Mouse (Mus musculus) ZHBTc4 (cell line): Measurements from ENCODE around the gene Slit3.

ENCODE experiments used
- DNase-seq: peaks from one replicate; pipeline ENCODE4 v3.0.0-alpha.2; 2011; ENCODE audit warnings: low read depth, low spot score

Slit3 gene

DNA sequence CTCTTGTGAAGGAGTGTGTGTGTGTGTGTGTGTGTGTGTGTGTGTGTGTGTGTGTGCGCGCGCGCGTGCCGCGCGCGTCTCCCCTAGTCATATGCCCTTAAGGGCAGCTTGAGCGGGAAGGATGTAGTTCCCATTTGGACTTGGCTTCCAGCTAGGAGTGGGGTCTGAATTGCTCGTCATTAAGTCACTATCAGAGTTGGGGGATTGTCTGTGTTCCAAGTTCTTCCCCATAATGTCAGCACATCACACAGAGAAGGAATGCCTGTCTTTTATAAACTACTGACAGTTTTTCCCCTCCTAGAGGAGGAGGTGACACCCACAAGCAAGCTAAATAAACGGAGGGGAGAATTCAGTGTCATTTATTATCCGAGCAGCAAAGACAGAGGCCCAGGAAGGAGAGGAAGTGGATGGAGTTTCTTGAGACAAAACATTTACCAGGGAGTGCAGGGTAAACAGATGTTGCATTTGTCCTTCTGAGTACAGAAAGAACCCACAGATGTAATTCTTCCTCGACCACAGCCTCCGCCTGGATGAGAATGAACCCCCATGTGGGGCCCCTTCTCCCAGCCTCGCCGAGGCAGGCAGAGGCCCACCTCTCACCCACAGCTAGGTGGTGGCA, 3.6 kb downstream of the Slit3 start:
- no peak for DNase-seq

DNA sequence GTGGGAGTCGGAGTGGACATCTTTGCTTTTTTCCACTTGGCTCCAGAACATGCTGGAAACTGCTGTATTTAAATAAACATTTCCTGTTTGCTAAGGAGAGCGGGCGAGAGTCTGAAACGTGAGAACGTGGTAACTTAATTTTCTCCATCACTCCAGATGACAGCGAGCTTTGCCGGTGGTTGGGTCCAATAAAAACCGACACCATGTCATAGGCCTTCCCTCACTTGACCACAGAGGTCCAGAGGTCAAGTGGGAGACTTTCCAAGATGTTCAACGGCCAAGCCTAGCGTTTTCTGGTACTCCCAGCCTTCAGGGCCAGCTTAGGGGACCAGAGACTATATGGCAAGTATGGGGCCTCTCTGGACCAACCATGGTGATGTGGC, 4.1 kb downstream of the Slit3 start:
- no peak for DNase-seq

DNA sequence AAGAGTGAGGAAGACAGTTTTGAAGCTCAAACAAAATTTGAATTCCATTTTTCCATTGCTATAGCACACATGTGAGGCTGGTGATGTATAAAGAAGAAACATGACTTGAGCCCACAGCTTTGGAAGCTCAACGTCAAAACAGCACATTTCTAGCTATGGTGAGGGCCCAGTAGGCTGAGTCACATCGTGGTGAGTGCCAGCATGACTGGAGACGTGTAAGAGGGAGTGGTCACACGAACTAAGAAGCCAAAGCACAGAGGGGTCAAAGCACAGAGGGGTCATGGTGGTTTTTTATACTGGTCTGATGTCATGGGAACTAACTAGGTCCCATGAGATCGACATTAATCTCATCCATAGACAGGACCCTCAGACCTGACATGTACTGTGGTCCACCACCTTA, 10.7 kb downstream of the Slit3 start:
- DNase-seq, result no peak

DNA sequence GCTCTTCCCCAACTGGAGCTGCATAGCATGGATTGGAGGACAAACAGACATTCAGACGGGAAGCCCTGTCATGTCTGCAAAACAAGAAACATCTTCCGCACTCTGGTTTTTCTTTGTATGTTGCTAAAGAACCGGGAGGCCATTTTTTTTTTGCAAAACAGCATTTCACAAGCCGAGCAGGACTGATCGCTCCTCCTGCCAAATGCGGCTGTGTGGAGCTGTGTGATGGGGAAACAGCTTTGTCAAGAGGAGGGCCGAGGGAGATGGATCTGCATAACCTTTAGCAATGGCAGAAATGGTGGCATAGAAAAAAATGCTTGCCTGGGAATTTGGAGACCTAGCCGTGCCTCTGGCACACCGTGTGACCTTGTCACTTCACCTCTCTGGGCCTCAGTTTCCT, 15.6 kb downstream of the Slit3 start:
- no peak for DNase-seq

DNA sequence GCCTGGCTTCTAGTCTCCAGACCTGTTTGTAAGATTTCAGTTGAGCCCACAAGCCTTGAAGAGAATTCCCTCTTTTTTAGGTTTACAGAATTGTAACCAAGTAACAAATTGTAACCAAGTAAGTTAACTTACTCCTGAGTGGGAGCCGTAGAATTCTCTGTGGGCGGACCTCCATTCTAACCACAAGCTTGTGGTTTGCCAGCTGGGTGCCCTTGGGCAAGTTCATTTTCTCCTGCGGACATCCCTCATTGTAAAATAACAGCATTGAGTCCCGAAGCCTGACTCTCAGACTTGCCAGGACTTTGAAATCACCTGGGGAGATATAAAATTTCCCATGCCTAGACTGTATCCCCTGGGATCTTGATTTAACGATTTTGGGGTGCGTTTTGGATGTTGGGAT, 19.1 kb downstream of the Slit3 start:
- no peak for DNase-seq

DNA sequence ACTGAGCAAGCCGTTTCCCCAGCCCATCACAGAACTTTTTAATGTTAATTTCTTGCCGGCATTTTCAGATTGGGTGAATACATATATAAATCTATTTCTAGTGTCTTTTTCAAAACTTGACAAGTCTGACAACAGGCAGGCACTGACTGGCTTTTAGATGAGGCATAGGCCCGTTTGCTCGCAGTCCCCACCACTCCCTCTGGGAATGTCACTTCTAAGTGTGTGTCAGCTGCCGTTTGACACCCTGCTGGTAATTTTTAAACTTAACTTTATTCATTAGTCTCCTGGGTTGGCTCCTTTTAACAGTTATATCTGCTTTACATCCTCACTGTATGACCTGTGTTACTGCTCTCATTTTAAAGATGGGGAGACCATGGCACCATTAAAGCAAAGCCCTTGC, 21.2 kb downstream of the Slit3 start:
- DNase-seq, result no peak

DNA sequence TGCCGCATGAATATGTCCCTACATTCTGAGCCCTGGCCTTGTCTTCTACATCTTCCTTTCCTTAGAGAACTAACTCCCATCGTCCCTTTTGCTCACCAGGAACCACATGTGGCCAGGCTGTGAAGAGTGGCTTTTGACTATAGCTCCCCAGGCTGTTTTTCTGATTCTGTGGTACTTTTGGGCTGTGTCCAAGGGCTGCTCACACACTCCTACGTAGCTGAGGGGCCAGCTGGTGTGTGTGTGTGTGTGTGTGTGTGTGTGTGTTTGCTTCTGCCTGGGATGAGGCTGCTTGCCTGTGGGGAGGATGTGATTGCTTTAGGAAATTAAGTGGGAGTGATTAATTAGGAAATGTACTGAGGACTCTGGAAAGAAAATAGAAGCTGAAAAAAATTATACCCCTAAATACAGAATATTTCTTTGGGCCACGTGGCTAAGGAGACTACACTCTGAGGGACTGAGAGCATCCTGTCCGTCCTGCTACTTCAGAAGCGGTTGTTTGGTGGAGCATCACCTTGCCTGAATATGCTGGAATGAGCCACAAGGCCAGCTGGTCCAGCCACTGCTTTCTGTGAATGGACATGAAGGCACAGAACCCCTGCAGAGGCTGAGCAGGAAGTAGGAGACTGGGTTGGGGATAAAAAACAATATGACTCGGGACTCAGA, 21.8 kb downstream of the Slit3 start:
- DNase-seq, result no peak

DNA sequence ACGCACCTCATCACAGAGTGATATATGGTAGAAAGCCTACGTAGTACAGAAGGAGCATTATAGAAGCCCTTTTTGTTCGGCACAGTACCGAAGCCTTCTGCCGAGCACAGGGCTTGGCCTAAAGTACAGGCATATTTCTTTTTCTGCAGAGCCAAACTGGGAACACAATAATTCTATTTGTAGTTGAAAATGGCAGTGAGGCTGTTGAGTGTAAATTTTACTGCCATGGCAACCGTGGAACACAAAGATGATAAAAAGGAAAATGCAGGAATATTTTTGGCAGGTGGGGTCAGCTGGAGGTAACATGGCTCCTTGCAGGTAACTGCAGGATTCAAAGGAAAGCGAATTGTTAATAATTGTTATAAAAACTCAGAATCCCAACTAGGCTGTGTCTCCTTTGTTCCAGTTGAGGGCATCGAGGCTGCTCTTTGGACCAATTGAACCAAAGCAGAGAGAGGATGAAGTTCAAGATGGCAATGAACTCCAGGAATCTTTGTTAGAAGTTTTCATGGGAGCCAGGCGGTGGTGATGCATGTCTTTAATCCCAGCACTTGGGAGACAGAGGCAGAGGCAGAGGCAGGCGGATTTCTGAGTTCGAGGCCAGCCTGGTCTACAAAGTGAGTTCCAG, 26.9 kb downstream of the Slit3 start:
- no peak for DNase-seq

DNA sequence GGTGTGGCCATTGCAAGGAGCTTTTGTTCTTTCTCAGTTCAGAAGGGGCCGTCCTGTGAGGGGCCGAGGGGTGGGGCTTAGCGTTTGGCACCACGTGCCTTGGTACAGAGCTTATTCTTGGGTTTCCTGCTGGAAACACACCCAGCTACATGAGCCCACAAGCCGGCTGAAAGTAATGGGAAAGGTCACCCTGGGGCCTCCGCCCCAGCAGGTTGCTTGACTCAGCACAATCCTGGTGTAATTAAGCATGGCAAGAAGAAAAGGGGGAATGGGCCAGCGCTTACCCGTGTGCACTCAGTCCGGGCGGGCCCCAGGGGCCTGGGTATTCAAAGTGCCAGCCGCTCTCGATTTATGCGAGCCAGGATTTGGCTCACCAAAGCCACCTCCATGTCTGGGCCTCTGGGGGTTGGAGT, 30.5 kb downstream of the Slit3 start:
- peak; percentile 80 for DNase-seq

DNA sequence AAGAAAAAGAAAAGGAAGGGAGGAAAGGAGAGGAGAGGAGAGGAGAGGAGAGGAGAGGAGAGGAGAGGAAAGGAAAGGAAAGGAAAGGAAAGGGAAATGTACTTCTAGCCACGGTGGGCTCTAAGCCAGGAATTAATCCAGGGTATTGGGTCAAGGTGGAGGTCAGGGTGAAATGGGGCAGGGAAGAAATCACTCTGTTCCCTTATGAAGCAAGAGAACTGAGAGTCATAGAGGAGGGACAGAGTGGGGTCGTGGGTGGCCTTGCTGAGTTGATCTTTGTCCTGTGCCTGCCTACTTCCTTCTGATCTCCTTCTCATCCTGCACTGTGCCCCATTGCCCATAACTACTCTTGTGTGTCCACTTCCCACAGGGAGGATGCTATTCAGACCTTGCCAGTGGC, 31.9 kb downstream of the Slit3 start:
- DNase-seq, result no peak

DNA sequence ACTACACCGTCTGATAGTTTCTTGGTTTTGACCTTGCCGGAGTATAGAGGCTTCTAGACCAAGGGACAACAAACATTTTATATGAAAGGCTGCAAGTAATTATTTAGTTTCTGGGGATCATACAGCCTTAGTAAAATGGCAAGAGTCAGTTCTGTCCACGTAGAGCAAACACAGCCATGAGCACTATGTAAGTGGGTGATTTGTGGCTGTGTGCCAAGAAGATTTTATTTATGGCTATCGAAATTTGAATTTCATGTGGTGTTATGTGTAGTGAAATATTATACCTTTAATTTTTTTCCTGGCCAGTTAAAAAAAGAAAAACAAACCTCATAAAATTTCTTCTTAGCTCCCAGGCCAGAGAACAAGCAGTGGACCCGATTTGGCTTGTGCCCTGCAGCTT, 33.4 kb downstream of the Slit3 start:
- no peak for DNase-seq

DNA sequence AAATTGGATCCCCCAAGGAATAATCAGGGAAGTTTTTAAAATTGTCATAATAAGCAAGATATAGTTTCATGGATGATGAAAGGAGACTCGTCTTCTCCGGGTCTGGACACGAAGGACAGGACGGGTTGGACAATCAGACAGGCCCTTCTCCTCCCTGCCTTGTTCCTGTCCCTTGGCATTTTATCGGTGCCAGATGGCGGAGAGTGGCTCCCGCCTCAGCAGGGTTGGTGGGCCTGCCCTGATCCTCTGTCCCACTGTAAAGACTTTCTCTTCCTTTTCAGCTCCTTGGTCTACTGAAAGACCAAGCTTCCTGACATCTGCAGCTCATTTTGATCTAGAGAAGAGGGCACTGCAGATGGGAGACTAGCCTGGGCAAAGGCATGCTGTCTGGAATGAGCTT, 34.3 kb downstream of the Slit3 start:
- DNase-seq, result no peak

DNA sequence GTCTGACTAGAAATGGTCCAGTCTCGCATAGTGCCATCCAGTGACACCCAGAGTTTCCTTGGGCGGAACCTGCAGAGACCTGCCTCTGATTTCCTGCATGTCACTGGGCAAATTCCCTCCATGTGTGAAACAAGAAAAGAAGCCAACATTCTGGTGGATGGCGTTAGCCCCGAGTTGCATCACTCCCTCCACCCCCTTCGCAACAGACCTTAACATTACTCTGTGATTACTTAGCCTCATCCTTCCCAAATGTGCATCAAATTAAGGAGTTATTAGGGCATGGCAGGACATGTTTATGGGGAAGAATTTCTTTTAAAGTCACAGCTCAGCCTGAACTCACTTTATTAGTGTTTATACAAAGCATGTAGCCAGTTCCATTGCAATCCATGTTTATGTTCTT, 35.7 kb downstream of the Slit3 start:
- no peak for DNase-seq

DNA sequence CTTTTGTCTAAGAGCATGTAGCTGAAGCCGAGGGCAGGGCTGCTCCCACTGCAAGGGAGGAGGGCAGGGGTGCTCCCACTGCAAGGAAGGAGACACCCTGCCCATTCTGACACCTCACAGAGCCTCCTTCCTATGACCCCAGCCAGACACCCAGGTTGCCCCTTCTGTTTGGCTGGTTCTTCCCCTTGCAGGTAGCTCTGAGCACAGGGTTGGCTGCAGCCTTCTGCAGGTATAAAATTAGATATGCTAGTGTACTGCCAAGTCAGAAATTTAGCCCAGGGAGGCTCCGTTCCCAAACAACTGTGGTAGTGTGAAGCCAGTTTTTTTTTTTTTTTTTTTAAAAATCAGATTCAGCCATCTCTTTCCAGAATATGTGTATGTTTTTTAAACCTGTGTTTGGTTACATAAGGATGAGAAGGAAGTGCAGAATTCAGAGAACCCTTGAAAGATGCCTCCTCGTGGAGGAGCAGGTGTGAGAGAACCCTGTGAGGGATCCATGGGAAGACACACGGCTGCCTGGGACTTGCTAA, 39.7 kb downstream of the Slit3 start:
- no peak for DNase-seq

DNA sequence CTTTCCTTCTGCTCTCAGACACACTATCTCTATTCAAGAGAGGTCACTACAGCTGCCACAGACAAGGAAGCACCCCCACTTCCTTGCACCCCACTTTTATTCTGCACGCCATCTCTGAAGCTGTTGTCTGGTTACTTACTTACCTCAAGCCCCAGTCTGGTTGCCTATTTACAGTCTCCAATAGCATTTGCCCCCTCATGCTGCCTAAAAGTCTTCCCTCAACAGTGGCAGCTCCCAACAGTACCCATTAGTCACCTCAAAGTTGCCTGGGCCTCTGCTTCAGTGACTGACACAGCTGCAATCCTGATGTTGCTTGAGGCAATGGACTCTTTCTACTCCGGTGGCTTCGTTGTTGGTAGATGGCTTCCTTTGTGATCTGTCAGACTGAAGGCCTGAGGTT, 42.4 kb downstream of the Slit3 start:
- DNase-seq, result no peak

DNA sequence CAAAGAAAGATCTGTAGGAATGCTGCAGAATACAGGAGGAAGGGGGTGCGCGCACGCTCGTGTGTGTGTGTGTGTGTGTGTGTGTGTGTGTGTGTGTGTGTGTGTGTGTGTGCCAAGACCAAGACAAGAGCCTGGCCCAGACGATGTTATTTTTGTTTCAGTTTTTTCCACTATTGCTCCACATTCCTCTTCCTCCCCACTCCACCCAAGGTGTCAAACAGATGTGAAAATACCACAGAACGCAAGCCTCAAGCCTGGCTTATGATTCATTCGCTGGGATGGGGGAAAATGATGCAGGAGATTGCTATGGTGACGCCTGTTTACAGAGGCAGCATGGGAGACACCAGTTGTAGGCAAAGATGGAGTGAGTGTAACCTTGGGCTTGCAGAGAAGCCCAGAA, 46.2 kb downstream of the Slit3 start:
- no peak for DNase-seq

DNA sequence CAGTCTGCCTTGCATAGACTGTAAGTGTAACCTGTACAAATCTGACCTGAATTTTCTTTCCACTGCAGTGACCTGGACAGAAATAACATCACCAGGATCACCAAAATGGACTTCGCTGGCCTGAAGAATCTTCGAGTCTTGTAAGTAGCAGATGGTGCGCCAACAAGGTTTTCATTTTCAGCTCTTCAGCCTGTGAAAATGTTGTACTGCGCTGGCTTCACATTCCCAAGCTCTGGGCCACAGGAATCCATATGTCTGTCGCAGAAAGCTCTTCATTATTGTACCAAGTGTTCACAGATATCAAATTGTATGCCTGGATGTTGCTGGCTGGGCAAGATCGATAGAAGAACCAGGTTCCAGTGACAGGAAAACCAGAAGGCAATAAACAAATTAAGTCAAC, 50.5 kb downstream of the Slit3 start:
- DNase-seq, result no peak

DNA sequence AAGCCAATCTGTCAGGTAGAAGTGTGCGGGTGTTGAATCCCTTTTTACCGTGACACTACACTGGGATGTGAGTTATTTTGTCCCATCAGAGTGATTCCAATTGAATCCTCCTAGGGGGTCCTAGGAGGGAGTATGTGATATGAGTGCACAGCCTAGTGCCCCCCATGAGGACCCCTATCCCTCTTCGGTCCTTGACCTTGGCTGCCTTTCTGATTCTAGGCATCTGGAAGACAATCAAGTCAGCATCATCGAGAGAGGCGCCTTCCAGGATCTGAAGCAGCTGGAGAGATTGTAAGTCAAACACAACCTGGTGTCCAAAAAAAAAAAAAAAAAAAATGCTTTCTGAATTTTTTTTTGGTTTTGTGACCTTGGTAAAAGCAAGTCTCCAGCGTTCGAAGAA, 56.5 kb downstream of the Slit3 start:
- no peak for DNase-seq

DNA sequence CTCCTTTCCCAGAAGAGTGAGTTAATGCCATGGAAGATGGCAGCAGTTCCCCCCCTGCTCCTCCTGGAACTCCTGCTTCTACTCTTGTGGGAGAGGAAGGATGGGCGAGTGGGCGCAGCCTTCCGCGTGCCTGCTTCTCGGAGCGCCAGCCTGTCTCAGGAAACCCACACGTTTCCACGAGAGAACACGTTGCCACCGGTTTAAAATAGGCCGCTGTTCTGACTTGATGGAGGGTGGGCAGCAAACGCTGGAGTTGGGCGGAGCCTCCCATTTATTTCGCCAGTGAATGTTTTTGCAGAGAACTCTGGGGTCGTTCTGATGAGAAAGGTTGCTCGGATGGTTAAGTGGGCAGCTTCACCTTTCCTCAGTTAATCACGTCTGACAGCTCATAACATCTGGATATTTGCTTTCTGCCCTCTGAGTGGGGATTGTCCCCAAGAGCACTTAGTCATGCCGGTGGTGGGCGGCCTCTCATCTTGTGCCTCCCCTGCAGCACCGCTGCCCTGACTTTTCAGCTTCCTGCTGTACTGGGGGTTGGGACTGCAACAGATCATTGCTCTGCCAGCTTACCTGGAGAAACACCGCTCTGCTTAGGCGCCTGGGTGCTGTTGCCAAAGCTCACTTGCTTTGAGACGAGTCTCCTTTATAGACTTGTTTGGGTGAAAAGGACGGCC, 57.3 kb downstream of the Slit3 start:
- DNase-seq, result peak; percentile 36

DNA sequence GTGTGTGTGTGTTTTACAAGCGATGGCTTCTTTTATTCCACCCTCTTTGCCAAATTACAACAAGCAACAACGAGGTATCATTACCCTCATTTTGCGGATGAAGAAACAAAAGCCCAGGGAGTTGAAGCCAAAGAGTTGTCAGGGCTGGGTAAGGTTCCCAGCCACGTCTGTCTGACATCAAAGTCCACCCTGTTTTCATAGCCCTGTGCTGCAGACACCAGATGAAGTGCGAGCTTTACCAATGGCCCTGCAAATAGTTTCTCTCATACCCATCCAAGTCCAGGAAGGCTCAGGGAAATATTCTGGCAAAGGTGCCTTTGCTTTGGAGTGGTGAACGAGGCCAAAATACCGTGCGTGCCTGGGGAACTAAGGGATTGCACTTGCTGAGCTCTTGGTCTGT, 58.3 kb downstream of the Slit3 start:
- DNase-seq, result no peak

DNA sequence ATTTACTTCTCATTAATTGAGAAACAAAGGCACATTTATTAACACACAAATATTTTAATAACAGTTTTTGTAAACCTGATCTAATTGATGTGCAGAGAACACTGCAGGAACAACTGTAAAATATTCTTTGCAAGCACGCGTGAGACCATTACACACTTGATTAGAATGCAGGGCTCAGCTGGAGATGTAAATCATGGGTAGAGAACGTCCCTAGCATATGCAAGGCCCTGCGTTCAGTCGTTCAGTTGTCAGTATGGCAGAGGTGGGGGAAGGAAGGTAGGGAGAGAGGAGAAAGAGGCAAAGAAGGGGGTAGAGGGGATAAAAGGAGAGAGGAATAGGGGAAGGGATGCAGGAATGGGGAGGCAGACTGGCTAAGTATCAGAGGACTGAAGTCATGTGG, 61.9 kb downstream of the Slit3 start:
- DNase-seq, result no peak

DNA sequence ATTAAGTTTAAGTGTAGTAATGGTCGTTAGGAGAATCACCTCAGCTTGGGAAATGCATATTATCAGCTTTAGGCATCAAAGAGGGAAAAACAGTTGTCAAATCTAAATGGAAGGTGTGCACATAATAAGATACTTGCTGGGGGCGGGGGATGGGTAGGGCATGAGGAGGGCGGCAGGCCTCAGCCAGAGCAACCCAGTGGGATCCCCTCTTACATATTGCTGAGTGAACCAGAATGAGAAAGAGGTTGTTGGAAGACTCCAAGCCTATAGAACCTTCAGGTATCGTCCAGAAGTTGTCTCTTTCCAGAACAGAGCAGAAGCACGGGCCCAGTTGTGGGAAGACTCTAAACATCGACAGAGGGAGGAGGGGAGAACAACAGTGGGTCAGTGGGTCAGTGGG, 73.8 kb downstream of the Slit3 start:
- DNase-seq, result no peak

DNA sequence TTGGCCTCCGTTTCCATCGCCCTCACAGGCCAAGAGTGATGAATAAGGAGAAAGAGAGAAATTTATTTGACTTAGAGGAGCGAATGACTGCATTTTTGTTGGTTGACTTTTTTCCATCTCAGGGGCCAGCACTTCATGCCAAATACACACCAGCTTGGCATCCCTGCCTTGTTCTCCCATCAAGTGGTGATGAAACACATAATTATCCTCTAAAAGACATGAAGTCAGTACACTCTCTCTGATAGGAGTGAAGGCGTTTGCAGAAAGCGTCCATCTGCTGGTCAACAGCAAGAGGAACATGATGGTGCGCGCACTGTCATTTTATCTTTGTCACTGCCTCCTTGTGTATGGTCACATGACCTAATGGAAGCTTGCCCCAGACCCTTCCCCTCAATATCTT, 75.8 kb downstream of the Slit3 start:
- DNase-seq, result no peak
